ENCODE assay signal across 14 mouse cellular contexts in the genomic region with DNA sequence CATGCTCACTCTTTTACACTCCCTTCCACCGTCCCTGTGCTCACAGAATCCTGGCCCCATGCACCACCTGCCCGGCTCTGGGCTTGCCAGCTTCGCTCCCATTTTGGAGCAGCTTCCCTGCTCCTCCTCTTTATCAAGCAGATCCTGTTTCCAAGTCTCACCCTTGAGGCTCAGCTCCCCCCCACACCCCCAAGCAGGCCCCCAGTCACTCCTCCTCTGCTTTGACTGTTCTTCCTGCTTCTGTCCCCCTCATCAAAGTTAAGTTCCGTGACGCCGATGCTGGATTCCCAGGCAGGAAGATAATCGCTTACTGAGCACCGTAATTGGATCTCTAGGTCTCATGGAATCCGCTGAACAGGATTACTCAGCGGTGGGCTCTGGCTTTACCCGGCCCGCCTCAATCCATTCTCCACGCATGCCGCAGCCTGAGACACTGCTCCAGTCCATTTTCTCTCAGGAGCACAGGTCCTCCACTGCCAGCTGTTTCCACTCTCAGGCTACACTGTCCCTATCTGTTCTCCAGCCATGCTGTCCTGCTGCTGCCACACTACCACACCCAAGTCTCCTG. TPM values are rescaled to one million over a fixed set of nuclear protein-coding genes. Genes with fewer than 3 reads are reported as not detected.
DNase-seq lines count a peak whose midpoint lies in the region; ATAC-seq lines count a peak whose summit lies in the region.
"Had no signal": no experiment of that assay in that cellular context is flagged by ENCODE, and none has a peak within 500 bp of the region (broad histone marks: within the 10 kb centered on the region; RNA-seq: fewer than 3 reads in every experiment).

No protein-coding gene starts in this region.

- WGBS in hindbrain, embryonic 16.5 days: 55% methylated on average over 14 of the region's 14 CpGs
- WGBS in hindbrain, embryonic 12.5 days: 65% methylated on average over 14 of the region's 14 CpGs
- WGBS in embryonic facial prominence, embryonic 13.5 days: 23% methylated on average over 14 of the region's 14 CpGs
- whole genome bisulfite sequencing in midbrain, embryonic 13.5 days: 38% methylated on average over 14 of the region's 14 CpGs
- 89% methylated on average over 14 of the region's 14 CpGs for WGBS in liver, embryonic 12.5 days (ENCODE audit: insufficient replicate concordance)

- no peak overlapping the region for H3K4me2 ChIP-seq in hindbrain, embryonic 16.5 days (ENCODE audit: low read length)
- H3K4me2 ChIP-seq in hindbrain, embryonic 12.5 days (replicated peaks): no peak overlapping the region
- H3K4me2 ChIP-seq in embryonic facial prominence, embryonic 13.5 days: peak overlapping the region; percentile 7
- no peak overlapping the region for H3K4me2 ChIP-seq in midbrain, embryonic 13.5 days (replicated peaks)
- no peak overlapping the region for H3K4me2 ChIP-seq in liver, embryonic 12.5 days

- H3K4me3 ChIP-seq in hindbrain, embryonic 16.5 days (ENCODE audit: low read length): no peak overlapping the region
- H3K4me3 ChIP-seq in hindbrain, embryonic 12.5 days: no peak overlapping the region
- no peak overlapping the region for H3K4me3 ChIP-seq in embryonic facial prominence, embryonic 13.5 days
- no peak overlapping the region for H3K4me3 ChIP-seq in midbrain, embryonic 13.5 days (replicated peaks)
- no peak overlapping the region for H3K4me3 ChIP-seq in liver, embryonic 12.5 days
- H3K4me3 ChIP-seq: erythroblast, embryonic 14.5 days; heart, embryonic 10.5 days had no signal

- ATAC-seq in hindbrain, embryonic 16.5 days: peak; percentile 17; the same call in 1 of the 2 replicates
- ATAC-seq in hindbrain, embryonic 12.5 days (ENCODE audit: low FRiP score): no peak
- peak; percentile 78 for ATAC-seq in embryonic facial prominence, embryonic 13.5 days (ENCODE audit: insufficient number of reproducible peaks, insufficient read depth, low FRiP score, low TSS enrichment, low read depth)
- peak; percentile 87 for ATAC-seq in midbrain, embryonic 13.5 days
- no peak for ATAC-seq in liver, embryonic 12.5 days

- peaks cover 13% of the 10 kb centered on the region for H3K36me3 ChIP-seq in hindbrain, embryonic 16.5 days (ENCODE audit: control insufficient read depth, insufficient read depth, low read length)
- peaks cover 72% of the 10 kb centered on the region for H3K36me3 ChIP-seq in hindbrain, embryonic 12.5 days
- H3K36me3 ChIP-seq in embryonic facial prominence, embryonic 13.5 days: peaks cover 88% of the 10 kb centered on the region
- peaks cover 75% of the 10 kb centered on the region for H3K36me3 ChIP-seq in midbrain, embryonic 13.5 days
- peaks cover 42% of the 10 kb centered on the region for H3K36me3 ChIP-seq in liver, embryonic 12.5 days

- no peak overlapping the region for H3K27ac ChIP-seq in hindbrain, embryonic 16.5 days (ENCODE audit: low read depth, low read length)
- no peak overlapping the region for H3K27ac ChIP-seq in hindbrain, embryonic 12.5 days
- peak overlapping the region; percentile 60 for H3K27ac ChIP-seq in embryonic facial prominence, embryonic 13.5 days
- peak overlapping the region; percentile 31; the same call in 1 of the 2 replicates for H3K27ac ChIP-seq in midbrain, embryonic 13.5 days
- H3K27ac ChIP-seq in liver, embryonic 12.5 days: no peak overlapping the region
- H3K27ac ChIP-seq: heart, embryonic 10.5 days had no signal

- no peaks in the 10 kb centered on the region for H3K4me1 ChIP-seq in hindbrain, embryonic 16.5 days (ENCODE audit: control insufficient read depth, insufficient read depth, low read depth, low read length)
- H3K4me1 ChIP-seq in hindbrain, embryonic 12.5 days: no peaks in the 10 kb centered on the region
- peaks cover 13% of the 10 kb centered on the region for H3K4me1 ChIP-seq in embryonic facial prominence, embryonic 13.5 days
- peaks cover 11% of the 10 kb centered on the region for H3K4me1 ChIP-seq in midbrain, embryonic 13.5 days (replicated peaks)
- H3K4me1 ChIP-seq in liver, embryonic 12.5 days: no peaks in the 10 kb centered on the region

- DNase-seq in ZHBTc4 (ENCODE audit: low read depth, low spot score): peak; percentile 19
- no peak for DNase-seq in gastrocnemius, adult 18-20 months (ENCODE audit: low spot score)
- DNase-seq in frontal cortex, postnatal 25 days (ENCODE audit: low spot score in 2 of 2): no peak
- DNase-seq: cerebellum, adult 9-11 months; heart, postnatal 4 days; layer of hippocampus, adult 9-11 months; thymus, postnatal 4 days had no signal

- H3K27me3 ChIP-seq in hindbrain, embryonic 16.5 days (replicated peaks; ENCODE audit: control insufficient read depth, insufficient read depth, low read length): no peaks in the 10 kb centered on the region
- H3K27me3 ChIP-seq in hindbrain, embryonic 12.5 days: no peaks in the 10 kb centered on the region
- H3K27me3 ChIP-seq in embryonic facial prominence, embryonic 13.5 days: no peaks in the 10 kb centered on the region
- 0 out of 2 replicates have a peak, but pooled peaks cover 8% of the 10 kb centered on the region for H3K27me3 ChIP-seq in midbrain, embryonic 13.5 days
- no peaks in the 10 kb centered on the region for H3K27me3 ChIP-seq in liver, embryonic 12.5 days (replicated peaks)

- no peaks in the 10 kb centered on the region for H3K9me3 ChIP-seq in hindbrain, embryonic 16.5 days (ENCODE audit: control insufficient read depth, low read length)
- no peaks in the 10 kb centered on the region for H3K9me3 ChIP-seq in hindbrain, embryonic 12.5 days (replicated peaks)
- no peaks in the 10 kb centered on the region for H3K9me3 ChIP-seq in embryonic facial prominence, embryonic 13.5 days
- H3K9me3 ChIP-seq in midbrain, embryonic 13.5 days: no peaks in the 10 kb centered on the region
- H3K9me3 ChIP-seq in liver, embryonic 12.5 days (replicated peaks): no peaks in the 10 kb centered on the region
- H3K9me3 ChIP-seq: heart, embryonic 10.5 days had no signal

- H3K9ac ChIP-seq in hindbrain, embryonic 16.5 days (ENCODE audit: low read depth, low read length): no peak overlapping the region
- no peak overlapping the region for H3K9ac ChIP-seq in hindbrain, embryonic 12.5 days
- H3K9ac ChIP-seq in embryonic facial prominence, embryonic 13.5 days: no peak overlapping the region
- no peak overlapping the region for H3K9ac ChIP-seq in midbrain, embryonic 13.5 days (replicated peaks)
- H3K9ac ChIP-seq in liver, embryonic 12.5 days: no peak overlapping the region

RNA-seq across cellular contexts. Expression of a gene that starts 6.8 kb away (rescaled TPM):
- polyA plus RNA-seq in hindbrain, embryonic 16.5 days (2015; fragmentation: Nextera tagmentation; extraction: Ambion mirVana): 45.8 and 51.0 TPM in 2 replicates
- polyA plus RNA-seq in hindbrain, embryonic 12.5 days (2016; fragmentation: Nextera tagmentation; extraction: Ambion mirVana): 38.9 and 40.8 TPM in 2 replicates
- polyA plus RNA-seq in embryonic facial prominence, embryonic 13.5 days (2015; fragmentation: Nextera tagmentation; extraction: Ambion mirVana): 36.8 and 37.2 TPM in 2 replicates
- polyA plus RNA-seq in midbrain, embryonic 13.5 days (2015; fragmentation: Nextera tagmentation; extraction: Ambion mirVana): 37.2 and 42.7 TPM in 2 replicates
- polyA plus RNA-seq in liver, embryonic 12.5 days (2016; fragmentation: Nextera tagmentation; extraction: Ambion mirVana): 9.0 and 12.5 TPM in 2 replicates
- 1 to 10 TPM; 5.8 to 6.8 TPM for total RNA-seq in gastrocnemius, adult 18-20 months (2021)

RNA-seq across cellular contexts. Expression of a gene that starts 55.3 kb away (rescaled TPM):
- polyA plus RNA-seq in hindbrain, embryonic 16.5 days (2015; fragmentation: Nextera tagmentation; extraction: Ambion mirVana): 11.8 and 12.0 TPM in 2 replicates
- 26.0 and 29.1 TPM in 2 replicates for polyA plus RNA-seq in hindbrain, embryonic 12.5 days (2016; fragmentation: Nextera tagmentation; extraction: Ambion mirVana)
- polyA plus RNA-seq in embryonic facial prominence, embryonic 13.5 days (2015; fragmentation: Nextera tagmentation; extraction: Ambion mirVana): 22.3 and 23.7 TPM in 2 replicates
- 15.2 and 18.3 TPM in 2 replicates for polyA plus RNA-seq in midbrain, embryonic 13.5 days (2015; fragmentation: Nextera tagmentation; extraction: Ambion mirVana)
- polyA plus RNA-seq in liver, embryonic 12.5 days (2016; fragmentation: Nextera tagmentation; extraction: Ambion mirVana): 8.8 and 9.2 TPM in 2 replicates
- 10 to 100 TPM; 14.8 to 20.3 TPM for total RNA-seq in gastrocnemius, adult 18-20 months (2021)

Comparison
In these comparisons a context has a peak if more than half of its experiments do, and no peak if none do; other contexts are left out.
1. ATAC-seq: peak in hindbrain, embryonic 16.5 days (single experiment), embryonic facial prominence, embryonic 13.5 days (single experiment) and midbrain, embryonic 13.5 days (single experiment); none in hindbrain, embryonic 12.5 days (single experiment) and liver, embryonic 12.5 days (single experiment).
2. H3K27ac ChIP-seq: peak in embryonic facial prominence, embryonic 13.5 days (single experiment) and midbrain, embryonic 13.5 days (single experiment); none in hindbrain, embryonic 16.5 days (single experiment), hindbrain, embryonic 12.5 days (single experiment) and liver, embryonic 12.5 days (single experiment).